Mouse (Mus musculus): ENCODE measurements around the gene Ppard.
"Not testable (repeated sequence)": the region's sequence is repeated elsewhere in the genome, so short reads cannot be mapped to it uniquely, and the experiment has no call there.

Ppard gene

GRCm38 (mm10) chr17:28313212-28313879, 80.8 kb downstream of the Ppard start, which contains the start of gene Fance:
Gene Fance, plus strand, starts transcription at chr17:28313519.
- peak; percentile 94 to 95 for DNase-seq (ENCODE audit: low spot score in 2 of 2)

DNA sequence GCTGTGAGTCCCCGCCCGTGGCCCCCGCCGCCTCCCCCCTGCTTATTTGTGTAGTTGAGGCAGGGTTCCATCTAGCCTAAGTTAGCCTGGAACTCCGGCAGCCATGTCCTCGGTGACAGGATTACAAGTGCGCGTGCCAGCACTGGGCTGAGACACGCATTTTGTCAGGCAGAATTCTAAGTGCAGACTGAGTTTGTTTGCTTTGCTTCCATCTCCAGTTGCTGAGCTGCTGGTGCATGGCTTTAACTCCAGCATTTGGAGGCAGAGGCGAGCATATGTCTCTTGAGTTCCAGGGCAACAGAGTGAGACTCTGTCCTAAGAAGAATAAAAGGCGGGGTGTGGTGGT, 81.4 kb downstream of the Ppard start:
- no peak for DNase-seq (ENCODE audit: low spot score in 2 of 2)

GRCm38 (mm10) chr17:28315611-28316160, 83.2 kb downstream of the Ppard start:
- DNase-seq (ENCODE audit: low spot score in 2 of 2): no peak

DNA sequence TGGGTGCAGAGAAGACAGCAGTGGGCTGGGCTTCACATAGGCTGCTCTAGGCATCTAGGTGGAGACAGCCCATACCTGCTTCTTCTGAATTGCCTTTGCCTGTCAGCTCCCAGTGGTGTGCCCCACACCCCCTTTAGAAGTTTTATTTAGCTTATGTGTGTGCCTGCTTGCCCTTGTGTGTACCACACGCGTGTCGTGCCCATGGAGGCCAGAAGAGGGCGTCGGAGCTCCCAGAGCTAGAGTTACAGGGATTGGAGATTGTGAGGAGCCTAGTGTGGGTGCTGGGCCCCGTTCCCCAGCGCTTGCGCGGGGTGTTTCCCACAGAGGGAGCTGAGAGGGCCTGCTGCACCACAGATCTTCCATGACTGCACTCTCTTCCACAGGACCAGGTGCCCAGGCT, 84.0 kb downstream of the Ppard start:
- no peak for DNase-seq (ENCODE audit: low spot score in 2 of 2)

DNA sequence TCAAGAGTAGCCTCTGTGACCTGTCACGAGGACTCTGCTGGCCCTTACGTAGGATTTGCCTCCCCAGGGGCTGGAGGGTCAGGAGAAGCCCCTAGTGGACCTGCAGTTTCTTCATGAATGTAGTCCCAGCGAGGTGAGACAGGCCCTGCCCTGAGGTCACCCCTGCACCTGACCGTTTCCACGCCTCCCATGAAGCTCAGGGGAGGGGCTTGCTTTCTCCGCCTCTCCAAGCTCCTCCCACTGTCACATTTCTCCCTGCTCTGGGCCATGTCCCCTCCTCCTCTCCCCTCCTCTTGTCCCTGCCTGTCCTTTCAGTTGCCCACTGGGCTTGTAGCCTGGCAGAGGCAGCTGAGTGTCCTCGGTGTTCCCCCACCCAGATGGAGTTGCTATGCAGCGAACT, 84.6 kb downstream of the Ppard start:
- DNase-seq (ENCODE audit: low spot score in 2 of 2): no peak

DNA sequence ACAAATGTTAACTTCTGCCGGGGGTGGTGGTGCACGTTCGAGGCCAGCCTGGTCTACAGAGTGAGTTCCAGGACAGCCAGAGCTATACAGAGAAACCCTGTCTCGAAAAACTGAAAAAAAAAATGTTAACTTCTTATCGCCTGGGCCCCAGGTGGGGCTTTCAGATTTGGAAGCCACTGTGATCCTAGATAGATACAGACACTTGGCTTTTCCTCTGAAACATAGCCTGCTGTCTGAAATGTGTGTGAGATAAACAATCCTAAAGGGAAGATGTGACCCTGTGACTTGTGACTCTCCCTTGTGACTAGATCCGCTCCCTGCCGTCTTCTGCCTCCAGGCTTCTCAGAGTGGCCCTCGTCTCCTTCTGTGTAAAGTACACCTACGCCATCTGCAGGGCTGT, 85.2 kb downstream of the Ppard start:
- DNase-seq (ENCODE audit: low spot score in 2 of 2): no peak

DNA sequence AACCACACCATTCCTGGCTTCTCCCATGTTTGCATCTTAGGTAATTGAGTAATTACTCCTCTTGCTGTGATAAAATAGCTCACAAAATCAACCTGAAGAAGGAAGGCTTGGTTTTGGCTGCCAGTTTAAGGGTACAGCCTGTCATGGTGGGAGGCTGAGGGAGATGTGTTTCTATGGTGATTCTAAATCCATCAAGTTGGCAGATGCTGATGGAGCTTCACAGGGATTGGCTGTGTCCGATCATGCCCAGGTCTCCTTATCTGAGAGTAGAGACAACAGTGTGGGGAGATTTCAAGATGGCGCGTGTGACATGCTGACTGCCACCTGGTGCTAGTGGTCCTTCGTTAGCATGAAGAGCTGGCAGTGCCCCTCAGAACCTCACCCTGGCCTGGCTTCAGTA, 89.2 kb downstream of the Ppard start:
- DNase-seq (ENCODE audit: low spot score in 2 of 2): no peak

DNA sequence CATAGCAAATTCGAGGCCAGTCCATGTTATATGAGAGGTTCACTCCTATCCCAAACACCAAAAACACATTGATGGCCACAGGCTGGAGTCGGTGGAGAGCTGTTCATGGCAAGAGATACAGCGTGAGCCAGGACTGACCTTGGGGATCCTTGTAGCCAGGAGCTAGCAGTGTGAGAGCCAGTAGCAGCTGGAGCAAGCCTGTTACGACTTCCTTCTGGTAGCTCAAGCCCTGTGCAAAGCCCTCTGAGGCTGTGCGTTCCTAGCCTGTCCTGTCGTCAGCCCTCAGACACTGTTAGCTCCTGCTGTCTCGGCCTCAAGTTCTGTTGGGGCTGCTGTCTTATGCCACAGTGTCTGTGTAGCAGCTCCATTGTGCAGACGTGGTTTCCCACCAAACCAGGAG, 91.3 kb downstream of the Ppard start:
- DNase-seq (ENCODE audit: low spot score in 2 of 2): no peak

DNA sequence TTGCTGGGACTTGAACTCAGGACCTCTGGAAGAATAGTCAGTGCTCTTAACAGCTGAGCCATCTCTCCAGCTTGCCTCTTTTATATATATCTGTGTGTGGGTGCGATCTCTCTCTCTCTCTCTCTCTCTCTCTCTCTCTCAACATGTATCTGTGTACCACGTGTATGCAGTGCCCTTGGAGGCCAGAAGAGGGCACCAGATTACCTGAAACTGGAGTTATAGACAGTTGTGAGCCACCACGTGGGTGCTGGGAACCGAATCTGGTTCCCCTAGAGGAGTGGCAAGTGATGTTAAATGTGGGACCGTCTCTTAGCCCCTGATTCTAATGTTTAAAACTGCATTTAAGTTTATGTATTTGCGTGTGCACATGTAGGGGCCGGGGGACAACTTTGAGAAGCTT, 91.9 kb downstream of the Ppard start:
- DNase-seq (ENCODE audit: low spot score in 2 of 2): not testable (repeated sequence)

GRCm38 (mm10) chr17:28325751-28326150, 93.3 kb downstream of the Ppard start:
- DNase-seq (ENCODE audit: low spot score in 2 of 2): no peak

GRCm38 (mm10) chr17:28326951-28327350, 94.5 kb downstream of the Ppard start:
- DNase-seq (ENCODE audit: low spot score in 2 of 2): no peak

GRCm38 (mm10) chr17:28327673-28328325, 95.3 kb downstream of the Ppard start:
- DNase-seq (ENCODE audit: low spot score in 2 of 2): no peak

GRCm38 (mm10) chr17:28328366-28328928, 95.9 kb downstream of the Ppard start, which contains the start of gene Rpl10a:
Gene Rpl10a, plus strand, starts transcription at chr17:28328471.
- peak; percentile 95 to 99 for DNase-seq (ENCODE audit: low spot score in 2 of 2)

- no peak for DNase-seq (ENCODE audit: low spot score in 2 of 2)
Observed at GRCm38 (mm10) chr17:28328946-28329345, 96.4 kb downstream of the Ppard start.

DNA sequence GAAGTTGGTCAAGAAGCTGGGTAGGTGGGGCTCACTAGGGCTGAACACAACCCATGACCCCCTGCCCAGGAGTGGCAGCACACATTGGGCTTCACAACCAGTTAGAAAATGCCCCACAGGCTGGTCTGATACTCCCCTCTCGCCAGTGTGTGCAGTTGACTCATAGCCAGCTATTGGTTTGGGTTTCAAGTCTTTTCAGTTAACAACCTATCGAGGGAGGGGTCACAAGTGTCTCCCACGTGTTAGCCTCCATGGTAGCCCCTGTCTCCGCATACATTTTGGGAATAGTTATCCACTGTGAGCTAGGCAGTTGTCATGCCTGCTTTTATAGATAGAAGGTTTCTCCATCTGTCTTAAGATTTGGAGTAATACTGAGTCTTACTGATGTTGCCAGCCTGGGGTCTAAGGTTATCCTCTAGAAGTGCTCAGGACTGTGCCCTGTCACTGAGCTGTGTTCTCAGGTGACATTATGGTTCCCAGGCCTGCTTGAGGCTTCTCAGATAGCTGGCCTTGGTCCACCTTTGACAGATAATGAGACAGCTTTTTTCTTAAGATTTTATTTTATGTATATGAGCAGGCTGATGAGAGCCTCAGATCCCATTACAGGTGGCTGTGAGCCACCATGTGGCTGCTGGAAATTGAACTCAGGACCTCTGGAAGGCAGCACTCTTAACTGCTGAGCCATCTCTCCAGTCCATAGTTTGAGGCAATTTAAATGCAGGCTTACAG, 97.2 kb downstream of the Ppard start:
- DNase-seq (ENCODE audit: low spot score in 2 of 2): no peak

GRCm38 (mm10) chr17:28330232-28330546, 97.7 kb downstream of the Ppard start:
- no peak for DNase-seq (ENCODE audit: low spot score in 2 of 2)

GRCm38 (mm10) chr17:28330590-28330989, 98.1 kb downstream of the Ppard start:
- not testable (repeated sequence) for DNase-seq (ENCODE audit: low spot score in 2 of 2)

GRCm38 (mm10) chr17:28331241-28332112, 99.0 kb downstream of the Ppard start:
- DNase-seq (ENCODE audit: low spot score in 2 of 2): no peak

GRCm38 (mm10) chr17:28332113-28332914, 99.8 kb downstream of the Ppard start:
- no peak for DNase-seq (ENCODE audit: low spot score in 2 of 2)

DNA sequence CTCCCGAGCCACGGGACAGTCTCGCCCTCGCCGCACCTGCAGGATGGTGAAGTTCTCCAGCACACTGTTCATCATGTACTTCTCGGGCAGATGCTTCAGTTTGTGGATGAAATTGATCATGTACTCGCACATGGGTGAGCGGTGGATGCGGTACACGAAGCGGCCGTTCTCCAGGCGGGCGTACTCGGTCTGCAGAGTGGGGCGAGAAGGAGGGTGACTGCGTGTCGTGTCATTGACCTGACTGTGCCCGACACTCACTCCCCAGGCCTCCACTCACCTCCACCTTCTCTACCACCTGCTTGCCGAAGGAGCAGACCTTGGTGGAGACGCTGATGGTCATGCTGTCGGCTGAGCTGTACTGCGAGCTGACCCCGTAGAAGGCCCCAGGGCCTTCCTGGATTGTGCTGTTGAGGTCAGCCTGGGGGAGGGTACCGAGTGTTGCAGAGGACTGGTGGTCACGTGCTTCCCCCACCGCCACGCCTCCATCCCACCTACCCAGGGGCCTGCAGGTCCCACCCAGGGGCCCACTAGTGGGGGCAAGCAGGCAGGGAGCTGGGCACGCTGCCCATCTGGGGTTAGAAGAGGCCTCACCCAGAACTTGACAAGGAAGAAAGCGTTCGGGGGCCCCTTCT, 100.5 kb downstream of the Ppard start:
- DNase-seq (ENCODE audit: low spot score in 2 of 2): no peak

All from thymus, postnatal 10 days (tissue).